Mouse (Mus musculus): ENCODE measurements at regions not wholly inside any gene's neighbourhood (a gene's known extent, or its start where the extent isn't known, plus 50 kb on each side); places are given as distances from the start of the nearest gene placed in this dataset.

- DNase-seq (ENCODE audit: low spot score) (peak; percentile 73), ATAC-seq (ENCODE audit: low FRiP score, low read depth) (no peak)
- no peaks in the 10 kb centered on the region for H3K27me3 ChIP-seq (ENCODE audit: control insufficient read depth, insufficient read depth, low read length)
- no peak overlapping the region for H3K9ac ChIP-seq (ENCODE audit: low read depth, low read length, severe bottlenecking)
- H3K27ac ChIP-seq (replicated peaks; ENCODE audit: low read depth, low read length) = no peak overlapping the region
- no peak overlapping the region for H3K4me3 ChIP-seq (replicated peaks; ENCODE audit: low read length)
- no peaks in the 10 kb centered on the region for H3K9me3 ChIP-seq (ENCODE audit: control insufficient read depth, low read length)
- no peak overlapping the region for H3K4me2 ChIP-seq (replicated peaks; ENCODE audit: low read depth, low read length, severe bottlenecking)
- no peaks in the 10 kb centered on the region for H3K36me3 ChIP-seq (ENCODE audit: control insufficient read depth, insufficient read depth, low read length)
- WGBS = 45% methylated on average over 11 of the region's 11 CpGs
- no peak for TF ChIP-seq POLR2A (IDR thresholded peaks at IDR 0.05; ENCODE audit: borderline replicate concordance, extremely low read depth, insufficient read depth, insufficient read length)
- 0 out of 2 replicates have a peak, but pooled peaks cover 5% of the 10 kb centered on the region for H3K4me1 ChIP-seq (ENCODE audit: control insufficient read depth, insufficient read depth, low read length)
Measured at GRCm38 (mm10) chr2:128507591-128508243, 83.3 kb upstream of the Spdye4c start.

- no peak for DNase-seq (ENCODE audit: low spot score)
- WGBS = 86% methylated on average over 2 of the region's 2 CpGs
- Histone ChIP-seq H3K9ac (ENCODE audit: low read depth, low read length, severe bottlenecking) (no peak overlapping the region), H3K4me1 (ENCODE audit: control insufficient read depth, insufficient read depth, low read length) (0 out of 2 replicates have a peak, but pooled peaks cover 5% of the 10 kb centered on the region), H3K4me3 (replicated peaks; ENCODE audit: low read length) (no peak overlapping the region), H3K9me3 (ENCODE audit: control insufficient read depth, low read length) (no peaks in the 10 kb centered on the region), H3K27ac (replicated peaks; ENCODE audit: low read depth, low read length) (no peak overlapping the region), H3K36me3 (ENCODE audit: control insufficient read depth, insufficient read depth, low read length) (no peaks in the 10 kb centered on the region), H3K27me3 (ENCODE audit: control insufficient read depth, insufficient read depth, low read length) (no peaks in the 10 kb centered on the region), H3K4me2 (replicated peaks; ENCODE audit: low read depth, low read length, severe bottlenecking) (no peak overlapping the region)
- no peak for ATAC-seq (ENCODE audit: low FRiP score, low read depth)
- TF ChIP-seq POLR2A (IDR thresholded peaks at IDR 0.05; ENCODE audit: borderline replicate concordance, extremely low read depth, insufficient read depth, insufficient read length) = no peak
Measured at GRCm38 (mm10) chr2:128508244-128508605, 82.8 kb upstream of the Spdye4c start.

GRCm38 (mm10) chr2:128511291-128511690 lies 79.7 kb upstream of the Spdye4c start:
- Histone ChIP-seq H3K27me3 (ENCODE audit: control insufficient read depth, insufficient read depth, low read length) (no peaks in the 10 kb centered on the region), H3K36me3 (ENCODE audit: control insufficient read depth, insufficient read depth, low read length) (no peaks in the 10 kb centered on the region), H3K4me2 (replicated peaks; ENCODE audit: low read depth, low read length, severe bottlenecking) (no peak overlapping the region), H3K4me3 (replicated peaks; ENCODE audit: low read length) (no peak overlapping the region), H3K4me1 (ENCODE audit: control insufficient read depth, insufficient read depth, low read length) (peaks cover 17% of the 10 kb centered on the region), H3K9me3 (ENCODE audit: control insufficient read depth, low read length) (no peaks in the 10 kb centered on the region), H3K27ac (replicated peaks; ENCODE audit: low read depth, low read length) (no peak overlapping the region), H3K9ac (ENCODE audit: low read depth, low read length, severe bottlenecking) (no peak overlapping the region)
- 68% methylated on average over 6 of the region's 6 CpGs for WGBS
- DNase-seq (ENCODE audit: low spot score) = no peak
- TF ChIP-seq POLR2A (IDR thresholded peaks at IDR 0.05; ENCODE audit: borderline replicate concordance, extremely low read depth, insufficient read depth, insufficient read length) = no peak
- ATAC-seq (ENCODE audit: low FRiP score, low read depth) = no peak

- H3K27me3 ChIP-seq (ENCODE audit: control insufficient read depth, insufficient read depth, low read length) = no peaks in the 10 kb centered on the region
- H3K27ac ChIP-seq (replicated peaks; ENCODE audit: low read depth, low read length) = no peak overlapping the region
- WGBS = 68% methylated on average over 6 of the region's 6 CpGs
- no peak for TF ChIP-seq POLR2A (IDR thresholded peaks at IDR 0.05; ENCODE audit: borderline replicate concordance, extremely low read depth, insufficient read depth, insufficient read length)
- no peaks in the 10 kb centered on the region for H3K9me3 ChIP-seq (ENCODE audit: control insufficient read depth, low read length)
- ATAC-seq (ENCODE audit: low FRiP score, low read depth) = no peak
- peaks cover 13% of the 10 kb centered on the region for H3K4me1 ChIP-seq (ENCODE audit: control insufficient read depth, insufficient read depth, low read length)
- H3K9ac ChIP-seq (ENCODE audit: low read depth, low read length, severe bottlenecking) = no peak overlapping the region
- H3K36me3 ChIP-seq (ENCODE audit: control insufficient read depth, insufficient read depth, low read length) = no peaks in the 10 kb centered on the region
- H3K4me3 ChIP-seq (replicated peaks; ENCODE audit: low read length) = no peak overlapping the region
- DNase-seq (ENCODE audit: low spot score) = no peak
- H3K4me2 ChIP-seq (replicated peaks; ENCODE audit: low read depth, low read length, severe bottlenecking) = no peak overlapping the region
Measured at GRCm38 (mm10) chr2:128512852-128513251, 78.2 kb upstream of the Spdye4c start.

- 75% methylated on average over 17 of the region's 17 CpGs for WGBS
- TF ChIP-seq POLR2A (IDR thresholded peaks at IDR 0.05; ENCODE audit: borderline replicate concordance, extremely low read depth, insufficient read depth, insufficient read length) = no peak
- no peaks in the 10 kb centered on the region for H3K36me3 ChIP-seq (ENCODE audit: control insufficient read depth, insufficient read depth, low read length)
- H3K4me3 ChIP-seq (replicated peaks; ENCODE audit: low read length) = no peak overlapping the region
- DNase-seq (ENCODE audit: low spot score) = no peak
- no peak overlapping the region for H3K4me2 ChIP-seq (replicated peaks; ENCODE audit: low read depth, low read length, severe bottlenecking)
- no peaks in the 10 kb centered on the region for H3K9me3 ChIP-seq (ENCODE audit: control insufficient read depth, low read length)
- ATAC-seq (ENCODE audit: low FRiP score, low read depth) = no peak
- no peak overlapping the region for H3K27ac ChIP-seq (replicated peaks; ENCODE audit: low read depth, low read length)
- H3K4me1 ChIP-seq (ENCODE audit: control insufficient read depth, insufficient read depth, low read length) = peaks cover 13% of the 10 kb centered on the region
- no peaks in the 10 kb centered on the region for H3K27me3 ChIP-seq (ENCODE audit: control insufficient read depth, insufficient read depth, low read length)
- H3K9ac ChIP-seq (ENCODE audit: low read depth, low read length, severe bottlenecking) = no peak overlapping the region
Measured at GRCm38 (mm10) chr2:128514463-128515290, 76.3 kb upstream of the Spdye4c start.

Measured in limb, embryonic 14.5 days (tissue).